Mouse (Mus musculus) forelimb bud, embryonic 11.5 days (tissue): ENCODE data around the gene Mfsd10.

Experiments
- DNase-seq: peaks from one replicate; pipeline ENCODE4 v3.0.0-alpha.2; 2012; ENCODE audit warnings: low read depth, low spot score

Mfsd10 gene

GRCm38 (mm10) chr5:34636481-34637287 lies at the start of gene Mfsd10:
Gene Mfsd10, minus strand, starts transcription at chr5:34637212.
- peak; percentile 79 for DNase-seq

- DNase-seq = no peak
Observed at GRCm38 (mm10) chr5:34670280-34670679, 33.3 kb upstream of the Mfsd10 start.

GRCm38 (mm10) chr5:34669493-34669892 lies 32.5 kb upstream of the Mfsd10 start:
- DNase-seq = no peak

- no peak for DNase-seq
Observed at GRCm38 (mm10) chr5:34663231-34663630, 26.2 kb upstream of the Mfsd10 start.

- no peak for DNase-seq
Observed at GRCm38 (mm10) chr5:34661909-34662308, 24.9 kb upstream of the Mfsd10 start.

- peak; percentile 26 for DNase-seq
Observed at GRCm38 (mm10) chr5:34660591-34661130, 23.6 kb upstream of the Mfsd10 start.

- DNase-seq = peak; percentile 100
Observed at GRCm38 (mm10) chr5:34659686-34660590, 22.9 kb upstream of the Mfsd10 start, which contains the start of the genes Nop14 and Grk4. Gene Nop14, minus strand, starts transcription at chr5:34660148. Gene Grk4, plus strand, starts transcription at chr5:34660379.

- no peak for DNase-seq
Observed at GRCm38 (mm10) chr5:34657556-34657955, 20.5 kb upstream of the Mfsd10 start.

GRCm38 (mm10) chr5:34654881-34655280 lies 17.9 kb upstream of the Mfsd10 start:
- no peak for DNase-seq

GRCm38 (mm10) chr5:34652961-34653360 lies 15.9 kb upstream of the Mfsd10 start:
- DNase-seq = no peak

GRCm38 (mm10) chr5:34647581-34647980 lies 10.6 kb upstream of the Mfsd10 start:
- peak; percentile 57 for DNase-seq

GRCm38 (mm10) chr5:34642932-34643331 lies 5.9 kb upstream of the Mfsd10 start:
- DNase-seq = peak; percentile 27

GRCm38 (mm10) chr5:34641991-34642390 lies 5.0 kb upstream of the Mfsd10 start:
- DNase-seq = no peak

- no peak for DNase-seq
Observed at GRCm38 (mm10) chr5:34637591-34638156, 662 bp upstream of the Mfsd10 start.

GRCm38 (mm10) chr5:34635665-34636192 lies 1.3 kb downstream of the Mfsd10 start:
- no peak for DNase-seq

GRCm38 (mm10) chr5:34634746-34635400 lies 2.1 kb downstream of the Mfsd10 start:
- DNase-seq = no peak

- DNase-seq = no peak
Observed at GRCm38 (mm10) chr5:34633641-34634040, 3.4 kb downstream of the Mfsd10 start.

- no peak for DNase-seq
Observed at GRCm38 (mm10) chr5:34632996-34633395, 4.0 kb downstream of the Mfsd10 start.

- DNase-seq = no peak
Observed at GRCm38 (mm10) chr5:34609966-34610365, 27.0 kb downstream of the Mfsd10 start.

GRCm38 (mm10) chr5:34608226-34608625 lies 28.8 kb downstream of the Mfsd10 start:
- no peak for DNase-seq
